Comparison of ENCODE assay signal across 24 mouse cellular contexts in the genomic region with DNA sequence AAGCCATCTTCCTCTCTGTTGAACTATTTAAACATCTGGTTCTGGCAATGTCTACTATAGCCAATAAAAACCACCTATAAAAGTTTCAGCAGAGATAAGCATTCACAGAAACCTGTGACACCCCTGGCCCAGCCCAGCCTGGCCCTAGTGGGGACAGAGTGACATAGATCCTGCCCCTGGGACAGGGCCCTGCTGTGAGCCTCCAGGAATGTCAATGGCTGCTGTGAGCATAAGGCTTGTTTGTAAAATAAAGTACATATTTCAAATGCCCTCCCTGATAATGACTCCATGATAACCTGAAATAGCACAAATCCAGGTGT.
DNase-seq lines count a peak whose midpoint lies in the region; ATAC-seq and TF ChIP-seq lines count a peak whose summit lies in the region.
"Had no signal": no experiment of that assay in that cellular context is flagged by ENCODE, and none has a peak within 500 bp of the region (broad histone marks: within the 10 kb centered on the region; RNA-seq: fewer than 3 reads in every experiment).

No protein-coding gene starts in this region.

- no peak for TF ChIP-seq POLR2A in limb, embryonic 14.5 days (IDR thresholded peaks at IDR 0.05; ENCODE audit: borderline replicate concordance, extremely low read depth, insufficient read depth, insufficient read length)

- H3K9me3 ChIP-seq in limb, embryonic 14.5 days (ENCODE audit: control insufficient read depth, low read length): no peaks in the 10 kb centered on the region
- H3K9me3 ChIP-seq: forebrain, embryonic 13.5 days; heart, embryonic 13.5 days had no signal

- 0 out of 2 replicates have a peak overlapping the region, but pooled peaks have one; percentile 0 for H3K27ac ChIP-seq in layer of hippocampus, adult 2 months
- H3K27ac ChIP-seq in limb, embryonic 14.5 days (replicated peaks; ENCODE audit: low read depth, low read length): no peak overlapping the region
- H3K27ac ChIP-seq: forebrain, embryonic 13.5 days; heart, embryonic 13.5 days; hindbrain, embryonic 14.5 days; left cerebral cortex, adult 2 months; liver, embryonic 14.5 days; macrophage had no signal

- H3K36me3 ChIP-seq in limb, embryonic 14.5 days (ENCODE audit: control insufficient read depth, insufficient read depth, low read length): no peaks in the 10 kb centered on the region
- H3K36me3 ChIP-seq: heart, embryonic 13.5 days had no signal

- H3K4me3 ChIP-seq in layer of hippocampus, adult 2 months: no peak overlapping the region
- H3K4me3 ChIP-seq in limb, embryonic 14.5 days (replicated peaks; ENCODE audit: low read length): no peak overlapping the region
- H3K4me3 ChIP-seq: forebrain, embryonic 13.5 days; heart, embryonic 13.5 days; left cerebral cortex, adult 2 months had no signal

- ATAC-seq in limb, embryonic 14.5 days (ENCODE audit: low FRiP score, low read depth): peak; percentile 38; the same call in 1 of the 2 replicates
- ATAC-seq: midbrain, embryonic 16.5 days had no signal

- H3K27me3 ChIP-seq in limb, embryonic 14.5 days (ENCODE audit: control insufficient read depth, insufficient read depth, low read length): no peaks in the 10 kb centered on the region
- H3K27me3 ChIP-seq: forebrain, embryonic 13.5 days; heart, embryonic 13.5 days; Patski had no signal

- DNase-seq in layer of hippocampus, adult 2 months (ENCODE audit: low spot score in 2 of 2): no peak
- no peak for DNase-seq in layer of hippocampus, adult 9-10 months (ENCODE audit: low spot score)
- DNase-seq in ES-CJ7 (ENCODE audit: low read depth, low spot score) (peak; percentile 48), R1 (ENCODE audit: low read depth, low spot score) (peak; percentile 85)
- DNase-seq in limb, embryonic 14.5 days (ENCODE audit: low spot score): no peak
- DNase-seq in urinary bladder, postnatal 4 days (ENCODE audit: low spot score in 2 of 2): no peak
- no peak for DNase-seq in right cerebral cortex, postnatal 14 days
- DNase-seq: B cell, adult 2 months; cerebellum, adult 18-20 months; kidney, adult 9 months; kidney, postnatal 10 days; liver; lung, adult 2 months; right cerebral cortex, postnatal 25 days; thymus, adult 18-20 months; thymus, postnatal 36 days had no signal

- TF ChIP-seq CTCF in layer of hippocampus, adult 2 months (conservative IDR thresholded peaks at IDR 0.05): no peak

- H3K4me2 ChIP-seq in limb, embryonic 14.5 days (replicated peaks; ENCODE audit: low read depth, low read length, severe bottlenecking): no peak overlapping the region
- H3K4me2 ChIP-seq: forebrain, embryonic 13.5 days; heart, embryonic 13.5 days; hindbrain, embryonic 14.5 days had no signal

- H3K4me1 ChIP-seq in limb, embryonic 14.5 days (ENCODE audit: control insufficient read depth, insufficient read depth, low read length): peaks cover 31% of the 10 kb centered on the region

- H3K9ac ChIP-seq in limb, embryonic 14.5 days (ENCODE audit: low read depth, low read length, severe bottlenecking): no peak overlapping the region
- H3K9ac ChIP-seq: forebrain, embryonic 13.5 days; heart, embryonic 13.5 days; hindbrain, embryonic 14.5 days; liver, embryonic 14.5 days had no signal

Comparison
In these comparisons a context has a peak if more than half of its experiments do, and no peak if none do; other contexts are left out.
1. DNase-seq: peak in ES-CJ7 (single experiment) and R1 (single experiment); none in layer of hippocampus, adult 2 months (0 of 2), layer of hippocampus, adult 9-10 months (single experiment), limb, embryonic 14.5 days (single experiment), urinary bladder, postnatal 4 days (0 of 2) and right cerebral cortex, postnatal 14 days (single experiment).